Mouse (Mus musculus) spleen, adult 2 months (tissue): ENCODE measurements around the gene Cdon. TPM values are rescaled to one million over a fixed set of nuclear protein-coding genes. Genes with fewer than 3 reads are reported as not detected.

Experiments
- DNase-seq, 2 experiments: peaks; one replicate each; pipeline versions ENCODE4 v3.0.0 to v3.0.0-alpha.2; 2012 to 2021; ENCODE audit warnings: low spot score in 2 of 2, low read depth in 1 of 2
- H3K27ac ChIP-seq: fragments of 200-500 bp; 2 replicates; pipeline ENCODE4 v1.5.1; 2012; ENCODE audit warnings: low read length, inconsistent platforms; ENCODE audit not compliant: insufficient read depth
- H3K27me3 ChIP-seq: fragments of 200-500 bp; 2 replicates; pipeline ENCODE4 v1.6.1; 2012; ENCODE audit warnings: mild to moderate bottlenecking, moderate library complexity, low read length, inconsistent platforms; ENCODE audit not compliant: control insufficient read depth, insufficient read depth
- H3K36me3 ChIP-seq: fragments of 200-500 bp; 2 replicates; pipeline ENCODE4 v1.6.1; 2012; ENCODE audit warnings: mild to moderate bottlenecking, low read length, inconsistent platforms; ENCODE audit not compliant: control insufficient read depth, insufficient read depth
- H3K4me1 ChIP-seq: fragments of 200-500 bp; 2 replicates; pipeline ENCODE4 v1.6.1; 2011; ENCODE audit warnings: inconsistent platforms; ENCODE audit not compliant: control insufficient read depth, insufficient read depth, insufficient read length
- H3K4me3 ChIP-seq: fragments of 200-500 bp; 2 replicates; pipeline ENCODE4 v1.5.1; 2011; ENCODE audit warnings: mild to moderate bottlenecking, inconsistent platforms; ENCODE audit not compliant: insufficient read depth, insufficient read length; ENCODE audit errors: extremely low read depth
- CTCF ChIP-seq: fragments of 200-500 bp; IDR thresholded peaks from 2 replicates; pipeline ENCODE4 v1.5.1; 2011; ENCODE audit warnings: mild to moderate bottlenecking, inconsistent platforms; ENCODE audit not compliant: insufficient read depth, insufficient read length, insufficient replicate concordance; ENCODE audit errors: extremely low read depth
- POLR2A ChIP-seq: fragments of 200-500 bp; IDR thresholded peaks from 2 replicates; pipeline ENCODE4 v1.6.1; 2011; ENCODE audit warnings: low read depth, low read length, inconsistent platforms
- WGBS: fragments of 180-500 bp; shearing (Covaris S2); methylation state at CpG from one replicate; pipeline ENCODE4 v1.1.7; 2018; 5-methylcytosine and 5-hydroxymethylcytosine counted together
- polyA plus RNA-seq: library from polyadenylated mRNA; depleted of rRNA; stranded (reverse); fragments of >200 nt; gene quantifications from 2 replicates; pipeline ENCODE4 v1.2.3, GENCODE M21; 2012; rRNA removed

Gene Cdon
- polyA plus RNA-seq, 1 experiment, result 2.4 TPM

- no peak overlapping the region for H3K27ac ChIP-seq
- no peaks in the 10 kb centered on the region; the same call in 1 of the 2 replicates for H3K4me1 ChIP-seq
- H3K27me3 ChIP-seq, result no peaks in the 10 kb centered on the region
- WGBS, result 86% methylated on average over 12 of the region's 12 CpGs
- no peaks in the 10 kb centered on the region for H3K36me3 ChIP-seq
- no peak for DNase-seq
- H3K4me3 ChIP-seq, result no peak overlapping the region
- TF ChIP-seq POLR2A, result no peak
- TF ChIP-seq CTCF, result no peak
These were observed 124.8 kb downstream of the Cdon start for GRCm38 (mm10) chr9:35545704-35546103.

DNA sequence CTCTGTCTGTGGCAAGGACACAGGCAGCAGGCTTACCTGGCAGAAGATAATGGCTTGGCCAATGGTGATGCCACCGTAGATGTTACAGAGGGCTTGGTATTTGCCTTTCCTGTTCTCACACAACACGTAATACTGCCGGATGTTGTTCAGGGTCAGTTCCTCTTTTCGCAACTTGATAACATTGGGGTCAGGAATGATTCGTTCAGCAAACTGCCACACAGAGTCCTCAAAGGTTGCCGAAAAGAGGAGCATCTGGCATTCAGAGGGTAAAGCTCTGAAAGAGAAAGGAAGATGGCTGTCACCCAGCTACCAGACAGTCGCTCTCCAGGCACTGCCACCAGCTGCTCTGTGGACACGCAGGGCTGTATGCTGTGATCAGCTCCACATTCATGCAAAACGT, 125.8 kb downstream of the Cdon start:
- no peaks in the 10 kb centered on the region for H3K27me3 ChIP-seq
- 7% methylated on average over 9 of the region's 9 CpGs for WGBS
- peak overlapping the region; percentile 86 for H3K27ac ChIP-seq
- peak overlapping the region; percentile 49 for H3K4me3 ChIP-seq
- H3K4me1 ChIP-seq, result no peaks in the 10 kb centered on the region; the same call in 1 of the 2 replicates
- no peaks in the 10 kb centered on the region for H3K36me3 ChIP-seq
- TF ChIP-seq POLR2A (peak; percentile 33; the same call in 1 of the 2 replicates), CTCF (no peak)
- peak; percentile 37 to 67 for DNase-seq

- no peaks in the 10 kb centered on the region for H3K36me3 ChIP-seq
- WGBS, result 91% methylated on average over 9 of the region's 9 CpGs
- no peak for TF ChIP-seq CTCF
- no peak for TF ChIP-seq POLR2A
These were observed 127.5 kb downstream of the Cdon start for GRCm38 (mm10) chr9:35548455-35548854.

DNA sequence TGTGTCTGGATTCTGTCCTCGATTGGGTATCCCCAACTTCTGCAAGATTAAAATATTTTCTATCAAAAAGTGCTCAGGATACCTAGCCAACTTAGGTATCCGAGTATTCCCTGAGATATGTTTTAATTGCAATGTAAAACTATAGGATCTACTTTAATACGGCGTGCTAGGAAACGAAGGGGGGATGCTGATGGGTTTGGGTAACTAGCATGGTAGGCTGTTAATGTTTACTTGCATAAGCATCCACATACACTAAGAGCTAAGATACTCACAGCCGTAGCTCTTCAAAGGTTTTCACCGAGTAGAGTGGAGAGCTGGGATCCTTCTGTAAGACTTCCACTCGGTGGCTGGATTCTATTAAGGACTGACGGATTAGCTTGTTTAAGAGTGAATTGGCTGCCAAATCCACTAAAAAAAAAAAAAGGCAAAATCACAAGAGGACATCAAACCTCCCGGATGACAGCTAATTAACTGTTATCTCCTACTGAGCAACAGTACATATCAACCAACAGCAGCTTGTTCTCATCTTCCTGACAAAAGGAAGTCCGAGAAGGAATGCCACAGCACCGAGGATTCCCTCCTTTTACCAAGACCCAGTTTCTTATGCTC, 135.7 kb downstream of the Cdon start:
- Histone ChIP-seq H3K27ac (no peak overlapping the region), H3K36me3 (peaks cover 3% of the 10 kb centered on the region; the same call in 1 of the 2 replicates), H3K4me1 (peaks cover 7% of the 10 kb centered on the region), H3K27me3 (peaks cover 8% of the 10 kb centered on the region), H3K4me3 (no peak overlapping the region)
- TF ChIP-seq CTCF (no peak), POLR2A (no peak)
- 70% methylated on average over 12 of the region's 12 CpGs for WGBS
- no peak for DNase-seq

More at GRCm38 (mm10) chr9:35548455-35548854, 127.5 kb downstream of the Cdon start:
- Histone ChIP-seq H3K27me3 (no peaks in the 10 kb centered on the region), H3K4me1 (no peaks in the 10 kb centered on the region; the same call in 1 of the 2 replicates), H3K27ac (no peak overlapping the region), H3K4me3 (no peak overlapping the region)
- no peak for DNase-seq

Other genes starting within 250 kb of the Cdon start
- gene Dcps, start 245.1 kb upstream of the Cdon start, polyA plus RNA-seq, result 27.0 and 36.0 TPM in 2 replicates
- 34.0 and 35.3 TPM in 2 replicates for gene Srpr, start 221.0 kb upstream of the Cdon start, polyA plus RNA-seq
- 9.2 and 12.6 TPM in 2 replicates for gene Tirap, start 220.8 kb upstream of the Cdon start, polyA plus RNA-seq
- 16.3 and 16.6 TPM in 2 replicates for gene Foxred1, start 210.1 kb upstream of the Cdon start, polyA plus RNA-seq
- gene Fam118b, start 153.3 kb upstream of the Cdon start, polyA plus RNA-seq, result 7.2 and 9.6 TPM in 2 replicates
- gene Rpusd4, start 153.3 kb upstream of the Cdon start, polyA plus RNA-seq, result 9.4 and 10.2 TPM in 2 replicates
- gene Gm1113, start 97.1 kb downstream of the Cdon start, polyA plus RNA-seq, result not detected in 2 replicates
- 0.12 and 0.14 TPM in 2 replicates for gene Ddx25, start 137.4 kb downstream of the Cdon start, polyA plus RNA-seq
- gene Pus3, start 137.5 kb downstream of the Cdon start, polyA plus RNA-seq, result 1.1 and 1.6 TPM in 2 replicates
- gene Pate2, start 149.2 kb downstream of the Cdon start, polyA plus RNA-seq, result 0.05 and 0.06 TPM in 2 replicates
- gene Hyls1, start 149.3 kb downstream of the Cdon start, polyA plus RNA-seq, result 1.1 and 1.4 TPM in 2 replicates
- gene Pate4, start 190.8 kb downstream of the Cdon start, polyA plus RNA-seq, result not detected in 2 replicates
- not detected in 2 replicates for gene Pate3, start 227.1 kb downstream of the Cdon start, polyA plus RNA-seq